Mouse (Mus musculus) spleen, adult 2 months (tissue): ENCODE data around the gene Klrb1f.

ENCODE experiments used
- CTCF ChIP-seq: fragments of 200-500 bp; IDR thresholded peaks from 2 replicates; pipeline ENCODE4 v1.5.1; 2011; ENCODE audit warnings: mild to moderate bottlenecking, inconsistent platforms; ENCODE audit not compliant: insufficient read depth, insufficient read length, insufficient replicate concordance; ENCODE audit errors: extremely low read depth
- POLR2A ChIP-seq: fragments of 200-500 bp; IDR thresholded peaks from 2 replicates; pipeline ENCODE4 v1.6.1; 2011; ENCODE audit warnings: low read depth, low read length, inconsistent platforms

DNA sequence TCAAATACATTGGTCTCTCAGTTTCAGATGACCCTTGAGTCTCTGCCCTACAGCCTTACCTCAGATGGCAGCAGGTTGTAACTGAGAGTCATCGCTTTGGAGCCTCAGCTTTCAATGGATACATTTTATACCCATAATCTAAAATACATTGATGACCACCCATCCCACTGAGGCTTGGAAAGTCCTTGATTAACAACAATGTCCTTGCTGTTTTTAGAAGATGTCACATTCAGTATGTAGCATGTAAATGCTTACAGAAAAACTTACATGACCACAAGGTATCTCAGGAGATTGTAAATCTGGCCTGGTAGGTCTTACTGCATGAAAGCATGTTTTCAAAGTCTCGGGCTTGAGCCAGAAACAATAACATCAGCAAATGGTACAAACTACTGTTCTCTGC is 14.7 kb upstream of the Klrb1f start:
- TF ChIP-seq CTCF (no peak), POLR2A (no peak)
